Mouse (Mus musculus) midbrain, embryonic 12.5 days (tissue): ENCODE measurements around the gene Amt. TPM values are rescaled to one million over a fixed set of nuclear protein-coding genes. Genes with fewer than 3 reads are reported as not detected.

Experiments used
- ATAC-seq: fragments of 200-750 bp; cut with Nextera tagmentation; 2 replicates; pipeline ENCODE4 v1.8.0; 2017; ENCODE audit warnings: low read depth, moderate TSS enrichment, moderate library complexity; ENCODE audit not compliant: low FRiP score
- H3K27ac ChIP-seq: fragments of 300-500 bp; sonication (generic); replicated peaks from 2 replicates; pipeline ENCODE4 v1.5.1; 2016; ENCODE audit warnings: mild to moderate bottlenecking
- H3K27me3 ChIP-seq: fragments of 300-500 bp; sonication (generic); 2 replicates; pipeline ENCODE4 v1.6.1; 2016; ENCODE audit warnings: mild to moderate bottlenecking
- H3K36me3 ChIP-seq: fragments of 300-500 bp; sonication (generic); 2 replicates; pipeline ENCODE4 v1.6.1; 2016
- H3K4me1 ChIP-seq: fragments of 300-500 bp; sonication (generic); 2 replicates; pipeline ENCODE4 v1.6.1; 2016
- H3K4me2 ChIP-seq: fragments of 300-500 bp; sonication (generic); replicated peaks from 2 replicates; pipeline ENCODE4 v1.6.1; 2016; ENCODE audit warnings: mild to moderate bottlenecking, moderate library complexity
- H3K4me3 ChIP-seq: fragments of 300-500 bp; sonication (generic); 2 replicates; pipeline ENCODE4 v1.5.1; 2016; ENCODE audit warnings: mild to moderate bottlenecking
- H3K9ac ChIP-seq: fragments of 300-500 bp; sonication (generic); replicated peaks from 2 replicates; pipeline ENCODE4 v1.6.1; 2016; ENCODE audit warnings: mild to moderate bottlenecking, moderate library complexity
- H3K9me3 ChIP-seq: fragments of 300-500 bp; sonication (generic); 2 replicates; pipeline ENCODE4 v1.6.1; 2016; ENCODE audit warnings: mild to moderate bottlenecking
- WGBS: fragments of 180-500 bp; shearing (Covaris S2); methylation state at CpG from one replicate; pipeline ENCODE4 v1.1.7; 2016; 5-methylcytosine and 5-hydroxymethylcytosine counted together
- polyA plus RNA-seq: library from polyadenylated mRNA; unstranded; fragments of >200 nt; fragmentation: Nextera tagmentation; extraction: Ambion mirVana; gene quantifications from 2 replicates; pipeline ENCODE4 v1.2.1, GENCODE M21; 2016

Amt gene
- polyA plus RNA-seq, 1 experiment from 2014 or later = 25.0 TPM

GRCm38 (mm10) chr9:108342301-108342831 is 45.7 kb downstream of the Amt start:
- peak overlapping the region; percentile 10; the same call in 1 of the 2 replicates for H3K27ac ChIP-seq
- no peaks in the 10 kb centered on the region for H3K27me3 ChIP-seq
- H3K4me2 ChIP-seq = no peak overlapping the region
- no peak overlapping the region for H3K4me3 ChIP-seq
- H3K9ac ChIP-seq = no peak overlapping the region
- peaks cover 24% of the 10 kb centered on the region for H3K4me1 ChIP-seq
- no peaks in the 10 kb centered on the region for H3K9me3 ChIP-seq
- WGBS = 64% methylated on average over 5 of the region's 5 CpGs
- ATAC-seq = no peak
- 0 out of 2 replicates have a peak, but pooled peaks cover 4% of the 10 kb centered on the region for H3K36me3 ChIP-seq

- Histone ChIP-seq H3K4me1 (peaks cover 24% of the 10 kb centered on the region), H3K27ac (no peak overlapping the region), H3K4me2 (no peak overlapping the region), H3K9me3 (no peaks in the 10 kb centered on the region), H3K4me3 (no peak overlapping the region), H3K36me3 (no peaks in the 10 kb centered on the region), H3K9ac (no peak overlapping the region), H3K27me3 (no peaks in the 10 kb centered on the region)
- no peak for ATAC-seq
- 86% methylated on average over 3 of the region's 3 CpGs for WGBS
Measured at GRCm38 (mm10) chr9:108343331-108343730, 46.7 kb downstream of the Amt start.

GRCm38 (mm10) chr9:108343835-108344234 is 47.2 kb downstream of the Amt start:
- no peak for ATAC-seq
- no peaks in the 10 kb centered on the region for H3K9me3 ChIP-seq
- H3K27me3 ChIP-seq = no peaks in the 10 kb centered on the region
- no peak overlapping the region for H3K4me3 ChIP-seq
- H3K4me2 ChIP-seq = no peak overlapping the region
- peaks cover 24% of the 10 kb centered on the region for H3K4me1 ChIP-seq
- no peaks in the 10 kb centered on the region for H3K36me3 ChIP-seq
- no peak overlapping the region for H3K9ac ChIP-seq
- WGBS = 94% methylated on average over 1 of the region's 1 CpGs
- H3K27ac ChIP-seq = no peak overlapping the region

- H3K27ac ChIP-seq = no peak overlapping the region
- no peaks in the 10 kb centered on the region for H3K27me3 ChIP-seq
- peaks cover 28% of the 10 kb centered on the region for H3K4me1 ChIP-seq
- no peaks in the 10 kb centered on the region for H3K36me3 ChIP-seq
- 84% methylated on average over 4 of the region's 4 CpGs for whole genome bisulfite sequencing
- no peak overlapping the region for H3K9ac ChIP-seq
- H3K4me2 ChIP-seq = no peak overlapping the region
- ATAC-seq = no peak
- H3K4me3 ChIP-seq = no peak overlapping the region
- H3K9me3 ChIP-seq = no peaks in the 10 kb centered on the region
Measured at GRCm38 (mm10) chr9:108344471-108344870, 47.8 kb downstream of the Amt start.

- Histone ChIP-seq H3K4me1 (peaks cover 18% of the 10 kb centered on the region), H3K9me3 (no peaks in the 10 kb centered on the region), H3K4me3 (peak overlapping the region; percentile 77), H3K36me3 (peaks cover 23% of the 10 kb centered on the region), H3K9ac (peak overlapping the region; percentile 92), H3K27ac (peak overlapping the region; percentile 94), H3K4me2 (peak overlapping the region; percentile 86), H3K27me3 (no peaks in the 10 kb centered on the region)
- no peak for ATAC-seq
- 9% methylated on average over 11 of the region's 11 CpGs for WGBS
Measured at GRCm38 (mm10) chr9:108347024-108347423, 50.4 kb downstream of the Amt start.

GRCm38 (mm10) chr9:108347540-108348289 is 51.1 kb downstream of the Amt start, which contains the start of gene Usp4:
Gene Usp4, plus strand, starts transcription at chr9:108347853.
- peak within 1 kb of the TSS; percentile 77 for H3K4me3 ChIP-seq
- H3K4me1 ChIP-seq = peaks cover 18% of the 10 kb centered on the region
- ATAC-seq = peak; percentile 96
- H3K9me3 ChIP-seq = no peaks in the 10 kb centered on the region
- peak within 1 kb of the TSS; percentile 86 for H3K4me2 ChIP-seq
- H3K9ac ChIP-seq = peak within 1 kb of the TSS; percentile 92
- WGBS = under 1% methylated on average over 74 of the region's 75 CpGs
- no peaks in the 10 kb centered on the region for H3K27me3 ChIP-seq
- peaks cover 30% of the 10 kb centered on the region for H3K36me3 ChIP-seq
- peak within 1 kb of the TSS; percentile 94 for H3K27ac ChIP-seq

- Histone ChIP-seq H3K27ac (peak overlapping the region; percentile 94; the same call in 1 of the 2 replicates), H3K27me3 (no peaks in the 10 kb centered on the region), H3K9ac (peak overlapping the region; percentile 92), H3K4me2 (peak overlapping the region; percentile 86), H3K4me3 (peak overlapping the region; percentile 77), H3K9me3 (no peaks in the 10 kb centered on the region), H3K36me3 (peaks cover 36% of the 10 kb centered on the region), H3K4me1 (peaks cover 18% of the 10 kb centered on the region)
- no peak for ATAC-seq
- WGBS = 9% methylated on average over 14 of the region's 14 CpGs
Measured at GRCm38 (mm10) chr9:108348290-108348680, 51.6 kb downstream of the Amt start.

GRCm38 (mm10) chr9:108349727-108350126 is 53.1 kb downstream of the Amt start:
- Histone ChIP-seq H3K4me1 (peaks cover 18% of the 10 kb centered on the region), H3K9ac (no peak overlapping the region), H3K9me3 (no peaks in the 10 kb centered on the region), H3K36me3 (peaks cover 50% of the 10 kb centered on the region), H3K4me2 (no peak overlapping the region), H3K27me3 (no peaks in the 10 kb centered on the region), H3K27ac (no peak overlapping the region), H3K4me3 (no peak overlapping the region)
- 93% methylated on average over 4 of the region's 4 CpGs for WGBS
- no peak for ATAC-seq

Other genes starting within 250 kb of the Amt start
- 17.3 and 18.2 TPM in 2 replicates for gene Gmppb, start 247.6 kb upstream of the Amt start, polyA plus RNA-seq
- gene Amigo3, start 243.7 kb upstream of the Amt start, polyA plus RNA-seq = 3.2 and 4.6 TPM in 2 replicates
- gene Mst1, start 216.4 kb upstream of the Amt start, polyA plus RNA-seq = 0.14 TPM in 1 of 2 replicates, not detected in the other
- 41.2 and 43.4 TPM in 2 replicates for gene Rnf123, start 213.5 kb upstream of the Amt start, polyA plus RNA-seq
- 63.2 and 70.2 TPM in 2 replicates for gene Apeh, start 202.2 kb upstream of the Amt start, polyA plus RNA-seq
- 4.4 and 5.0 TPM in 2 replicates for gene Bsn, start 106.5 kb upstream of the Amt start, polyA plus RNA-seq
- 64.7 and 67.0 TPM in 2 replicates for gene Dag1, start 32.9 kb upstream of the Amt start, polyA plus RNA-seq
- 67.9 and 78.4 TPM in 2 replicates for gene Nicn1, start 6.4 kb upstream of the Amt start, polyA plus RNA-seq
- gene Rhoa, start 9.3 kb downstream of the Amt start, polyA plus RNA-seq = 324 and 379 TPM in 2 replicates
- 39.9 and 41.7 TPM in 2 replicates for gene Tcta, start 9.3 kb downstream of the Amt start, polyA plus RNA-seq
- 656 and 692 TPM in 2 replicates for gene Gpx1, start 42.0 kb downstream of the Amt start, polyA plus RNA-seq
- 135 and 142 TPM in 2 replicates for gene Usp4, start 51.0 kb downstream of the Amt start, polyA plus RNA-seq
- 1.7 and 2.4 TPM in 2 replicates for gene 1700102P08Rik, start 96.0 kb downstream of the Amt start, polyA plus RNA-seq
- gene Ccdc36, start 131.6 kb downstream of the Amt start, polyA plus RNA-seq = 1.3 and 1.7 TPM in 2 replicates
- not detected in 2 replicates for gene BC048562, start 139.6 kb downstream of the Amt start, polyA plus RNA-seq
- gene Ccdc71, start 163.7 kb downstream of the Amt start, polyA plus RNA-seq = 51.4 and 52.6 TPM in 2 replicates
- 60.7 and 72.1 TPM in 2 replicates for gene Klhdc8b, start 164.7 kb downstream of the Amt start, polyA plus RNA-seq
- gene Lamb2, start 182.9 kb downstream of the Amt start, polyA plus RNA-seq = 42.2 and 44.0 TPM in 2 replicates
- 111 and 116 TPM in 2 replicates for gene Usp19, start 193.7 kb downstream of the Amt start, polyA plus RNA-seq
- 83.7 and 86.3 TPM in 2 replicates for gene Qars, start 210.9 kb downstream of the Amt start, polyA plus RNA-seq
- 175 and 178 TPM in 2 replicates for gene Qrich1, start 220.0 kb downstream of the Amt start, polyA plus RNA-seq